Mouse (Mus musculus): ENCODE results near the gene Dusp28.
A peak's percentile ranks its signal among the peaks of the same experiment; 100 is the strongest.

The Dusp28 gene

GRCm38 (mm10) chr1:92908664-92909063 is 1.9 kb downstream of the Dusp28 start:
- DNase-seq = no peak

GRCm38 (mm10) chr1:92909068-92909467 is 2.3 kb downstream of the Dusp28 start:
- DNase-seq = no peak

- peak; percentile 79 for DNase-seq
These were observed 3.6 kb downstream of the Dusp28 start, which contains the start of gene Rnpepl1 for GRCm38 (mm10) chr1:92910239-92910885. Gene Rnpepl1 (plus strand): TSS chr1:92910783.

- DNase-seq = peak; percentile 48
These were observed 4.3 kb downstream of the Dusp28 start for GRCm38 (mm10) chr1:92910925-92911720.

- DNase-seq = no peak
These were observed 4.9 kb downstream of the Dusp28 start for GRCm38 (mm10) chr1:92911721-92912138.

- no peak for DNase-seq
These were observed 5.5 kb downstream of the Dusp28 start for GRCm38 (mm10) chr1:92912286-92912685.

GRCm38 (mm10) chr1:92914239-92914638 is 7.5 kb downstream of the Dusp28 start:
- DNase-seq = no peak

GRCm38 (mm10) chr1:92914993-92915392 is 8.2 kb downstream of the Dusp28 start:
- DNase-seq = peak; percentile 2

GRCm38 (mm10) chr1:92916725-92917124 is 9.9 kb downstream of the Dusp28 start:
- DNase-seq = no peak

- DNase-seq = no peak
These were observed 12.4 kb downstream of the Dusp28 start for GRCm38 (mm10) chr1:92919151-92919550.

GRCm38 (mm10) chr1:92919775-92920174 is 13.0 kb downstream of the Dusp28 start:
- DNase-seq = no peak

- DNase-seq = no peak
These were observed 13.9 kb downstream of the Dusp28 start for GRCm38 (mm10) chr1:92920474-92921200.

- DNase-seq = no peak
These were observed 14.7 kb downstream of the Dusp28 start for GRCm38 (mm10) chr1:92921496-92921895.

GRCm38 (mm10) chr1:92930171-92930706 is 23.5 kb downstream of the Dusp28 start:
- no peak for DNase-seq

- no peak for DNase-seq
These were observed 26.8 kb downstream of the Dusp28 start for GRCm38 (mm10) chr1:92933611-92934010.

- DNase-seq = peak; percentile 94
These were observed 27.5 kb downstream of the Dusp28 start, which contains the start of gene Capn10 for GRCm38 (mm10) chr1:92934182-92934827. Gene Capn10 (plus strand): TSS chr1:92934376.

GRCm38 (mm10) chr1:92935054-92935962 is 28.5 kb downstream of the Dusp28 start:
- peak; percentile 64 for DNase-seq

- no peak for DNase-seq
These were observed 29.2 kb downstream of the Dusp28 start for GRCm38 (mm10) chr1:92935977-92936376.

GRCm38 (mm10) chr1:92936467-92936866 is 29.7 kb downstream of the Dusp28 start:
- DNase-seq = no peak

- DNase-seq = no peak
These were observed 31.0 kb downstream of the Dusp28 start for GRCm38 (mm10) chr1:92937797-92938196.

- DNase-seq = no peak
These were observed 33.0 kb downstream of the Dusp28 start for GRCm38 (mm10) chr1:92939746-92940145.
